Mouse (Mus musculus) cerebellum, adult 2 months (tissue): Measurements from ENCODE around the gene Adcy2.

ENCODE experiments used
- CTCF ChIP-seq: fragments of 200-500 bp; IDR thresholded peaks from 2 replicates; pipeline ENCODE4 v1.5.1; 2011; ENCODE audit warnings: low read depth, mild to moderate bottlenecking, control low read depth, low read length, moderate library complexity, borderline replicate concordance; ENCODE audit not compliant: insufficient read depth
- POLR2A ChIP-seq: fragments of 200-500 bp; IDR thresholded peaks from 2 replicates; pipeline ENCODE4 v1.6.1; 2011; ENCODE audit warnings: low read length, control low read depth, borderline replicate concordance; ENCODE audit not compliant: insufficient read depth

- TF ChIP-seq CTCF (no peak), POLR2A (no peak)
These were observed 23.9 kb upstream of the Adcy2 start for GRCm38 (mm10) chr13:69023239-69023638.
